Mouse (Mus musculus): ENCODE data around the gene Akap8l. TPM values are rescaled to one million over a fixed set of nuclear protein-coding genes. Genes with fewer than 3 reads are reported as not detected.

Akap8l gene
- polyA plus RNA-seq, 1 experiment: 363 TPM

- H3K4me3 ChIP-seq (ENCODE audit: insufficient read depth, low read length): no peak overlapping the region
- no peak overlapping the region for H3K27ac ChIP-seq (ENCODE audit: insufficient read depth, low read length)
- no peak for TF ChIP-seq CTCF (IDR thresholded peaks at IDR 0.05; ENCODE audit: extremely low read depth, insufficient read depth, low read length)
- TF ChIP-seq POLR2A (IDR thresholded peaks at IDR 0.05; ENCODE audit: extremely low read depth, insufficient read depth, low read length): no peak
- H3K4me1 ChIP-seq (ENCODE audit: control insufficient read depth, insufficient read depth, low read length): peaks cover 5% of the 10 kb centered on the region
These were observed 68.6 kb downstream of the Akap8l start for GRCm38 (mm10) chr17:32281611-32282310.

DNA sequence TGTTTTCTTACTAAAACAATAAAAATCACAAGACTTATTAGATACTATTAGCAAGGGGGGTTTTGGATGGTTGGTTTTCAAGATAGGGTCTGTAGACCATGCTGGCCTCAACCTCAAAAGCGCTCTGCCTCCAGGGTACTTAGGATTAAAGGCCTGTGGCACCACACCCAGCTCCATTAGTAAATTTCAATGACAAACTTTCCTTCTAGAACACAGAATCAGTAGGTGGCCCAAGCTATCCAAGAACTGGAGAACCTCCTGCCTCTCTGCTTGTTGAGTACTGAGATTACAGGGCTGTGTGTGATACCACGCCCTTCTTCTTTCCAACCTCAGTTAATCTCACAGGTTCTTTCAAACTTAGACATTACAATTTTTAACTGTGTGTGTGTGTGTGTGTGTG, 69.3 kb downstream of the Akap8l start:
- no peak for TF ChIP-seq POLR2A (IDR thresholded peaks at IDR 0.05; ENCODE audit: extremely low read depth, insufficient read depth, low read length)
- no peak for TF ChIP-seq CTCF (IDR thresholded peaks at IDR 0.05; ENCODE audit: extremely low read depth, insufficient read depth, low read length)
- Histone ChIP-seq H3K4me3 (ENCODE audit: insufficient read depth, low read length) (no peak overlapping the region), H3K4me1 (ENCODE audit: control insufficient read depth, insufficient read depth, low read length) (peaks cover 5% of the 10 kb centered on the region), H3K27ac (ENCODE audit: insufficient read depth, low read length) (no peak overlapping the region)

- Histone ChIP-seq H3K27ac (ENCODE audit: insufficient read depth, low read length) (no peak overlapping the region), H3K4me1 (ENCODE audit: control insufficient read depth, insufficient read depth, low read length) (peaks cover 5% of the 10 kb centered on the region), H3K4me3 (ENCODE audit: insufficient read depth, low read length) (no peak overlapping the region)
- no peak for TF ChIP-seq CTCF (IDR thresholded peaks at IDR 0.05; ENCODE audit: extremely low read depth, insufficient read depth, low read length)
- TF ChIP-seq POLR2A (IDR thresholded peaks at IDR 0.05; ENCODE audit: extremely low read depth, insufficient read depth, low read length): no peak
These were observed 69.8 kb downstream of the Akap8l start for GRCm38 (mm10) chr17:32280575-32280974.

GRCm38 (mm10) chr17:32277201-32277600, 73.2 kb downstream of the Akap8l start:
- Histone ChIP-seq H3K4me3 (ENCODE audit: insufficient read depth, low read length) (no peak overlapping the region), H3K4me1 (ENCODE audit: control insufficient read depth, insufficient read depth, low read length) (peaks cover 2% of the 10 kb centered on the region; the same call in 1 of the 2 replicates), H3K27ac (ENCODE audit: insufficient read depth, low read length) (no peak overlapping the region)
- no peak for TF ChIP-seq CTCF (IDR thresholded peaks at IDR 0.05; ENCODE audit: extremely low read depth, insufficient read depth, low read length)
- no peak for TF ChIP-seq POLR2A (IDR thresholded peaks at IDR 0.05; ENCODE audit: extremely low read depth, insufficient read depth, low read length)

DNA sequence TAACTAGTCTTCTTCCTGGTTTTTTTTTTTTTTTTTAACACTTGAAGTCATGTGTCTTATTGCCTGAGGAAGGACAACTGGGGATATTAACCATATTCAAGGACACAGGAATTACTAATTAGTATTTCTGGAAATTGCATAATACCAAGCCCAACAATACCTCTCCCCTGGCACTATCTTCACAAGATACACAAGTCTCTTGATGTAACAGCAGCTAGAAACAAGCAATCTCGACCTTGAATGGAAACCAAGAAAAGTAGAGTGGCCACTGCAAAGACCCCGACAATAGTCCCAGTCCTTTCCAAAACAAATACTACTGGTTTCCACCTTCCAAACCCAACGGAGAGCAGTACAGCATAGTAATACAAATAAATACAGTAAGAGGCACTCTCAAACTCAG, 74.8 kb downstream of the Akap8l start:
- no peak for TF ChIP-seq POLR2A (IDR thresholded peaks at IDR 0.05; ENCODE audit: extremely low read depth, insufficient read depth, low read length)
- no peak for TF ChIP-seq CTCF (IDR thresholded peaks at IDR 0.05; ENCODE audit: extremely low read depth, insufficient read depth, low read length)
- Histone ChIP-seq H3K27ac (ENCODE audit: insufficient read depth, low read length) (no peak overlapping the region), H3K4me3 (ENCODE audit: insufficient read depth, low read length) (no peak overlapping the region), H3K4me1 (ENCODE audit: control insufficient read depth, insufficient read depth, low read length) (peaks cover 2% of the 10 kb centered on the region; the same call in 1 of the 2 replicates)

Other genes starting within 250 kb of the Akap8l start
- gene Notch3, start 183.8 kb downstream of the Akap8l start, polyA plus RNA-seq (2012; rRNA removed): 7.5 and 7.8 TPM in 2 replicates
- gene Ephx3, start 161.1 kb downstream of the Akap8l start, polyA plus RNA-seq (2012; rRNA removed): 0.56 and 0.91 TPM in 2 replicates
- gene Brd4, start 65.9 kb downstream of the Akap8l start, polyA plus RNA-seq (2012; rRNA removed): 43.5 and 43.9 TPM in 2 replicates
- gene Akap8, start 29.4 kb downstream of the Akap8l start, polyA plus RNA-seq (2012; rRNA removed): 87.3 and 95.9 TPM in 2 replicates
- gene Wiz, start 38.8 kb upstream of the Akap8l start, polyA plus RNA-seq (2012; rRNA removed): 36.9 and 37.8 TPM in 2 replicates
- gene Rasal3, start 53.0 kb upstream of the Akap8l start, polyA plus RNA-seq (2012; rRNA removed): 4.8 and 5.3 TPM in 2 replicates
- not detected in 2 replicates for gene Pglyrp2, start 73.6 kb upstream of the Akap8l start, polyA plus RNA-seq (2012; rRNA removed)
- gene Cyp4f39, start 102.1 kb upstream of the Akap8l start, polyA plus RNA-seq (2012; rRNA removed): not detected in 2 replicates
- gene Cyp4f17, start 155.4 kb upstream of the Akap8l start, polyA plus RNA-seq (2012; rRNA removed): 3.7 and 4.2 TPM in 2 replicates
- gene Cyp4f16, start 186.0 kb upstream of the Akap8l start, polyA plus RNA-seq (2012; rRNA removed): 8.1 and 9.0 TPM in 2 replicates

All from cortical plate, adult 2 months (tissue).